Mouse (Mus musculus): ENCODE results near the gene Enthd1. TPM values are rescaled to one million over a fixed set of nuclear protein-coding genes. Genes with fewer than 3 reads are reported as not detected.
"Not testable (repeated sequence)": the region's sequence is repeated elsewhere in the genome, so short reads cannot be mapped to it uniquely, and the experiment has no call there.

The Enthd1 gene
- polyA plus RNA-seq, 1 experiment from 2014 or later, result not detected

DNA sequence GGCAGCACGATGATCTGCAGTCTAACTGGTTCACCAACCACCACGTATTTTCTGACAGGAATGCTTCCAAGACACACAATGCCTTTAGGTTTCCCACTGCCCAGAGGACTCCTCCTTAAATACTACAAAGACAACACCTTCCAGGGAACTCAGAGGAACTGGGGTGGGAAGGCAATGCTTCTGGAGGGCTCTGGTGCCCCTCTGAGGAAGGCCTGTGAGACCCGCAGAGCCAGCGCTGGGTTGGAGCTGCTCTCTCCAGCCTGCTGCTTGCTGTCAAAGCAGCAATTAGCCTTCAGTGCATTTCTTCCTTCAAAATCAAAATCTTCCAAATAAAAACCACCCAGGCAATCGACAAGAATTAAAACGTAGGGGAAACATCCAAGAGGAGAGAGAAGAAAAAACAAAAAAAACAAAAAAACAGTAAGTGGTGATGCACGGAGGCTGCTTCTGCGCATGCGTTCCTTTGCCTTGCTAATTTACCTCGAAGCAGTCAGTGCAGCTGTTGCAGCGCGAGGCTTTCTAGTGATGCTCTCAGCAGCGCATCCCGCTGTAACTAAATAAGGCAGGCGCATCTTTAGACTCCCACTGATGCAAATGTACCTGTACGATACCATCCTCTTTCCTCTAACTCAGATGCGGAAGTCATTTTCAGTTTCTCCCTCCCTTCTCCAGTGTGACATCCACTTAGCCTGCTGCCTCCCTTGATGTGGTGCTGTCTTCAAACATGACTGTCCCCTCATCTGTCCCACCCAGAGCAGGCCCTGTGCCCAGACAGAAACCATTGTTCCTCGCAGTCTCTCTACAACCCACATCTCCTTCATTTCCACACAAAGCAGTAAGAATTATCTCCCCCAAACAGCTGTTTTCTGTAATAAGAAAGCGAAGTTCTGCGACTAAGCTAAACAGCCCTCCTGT lies 34.7 kb downstream of the Enthd1 start:
- 0 out of 2 replicates have a peak, but pooled peaks cover 4% of the 10 kb centered on the region for H3K4me1 ChIP-seq
- no peak overlapping the region for H3K4me3 ChIP-seq (replicated peaks)
- 39% methylated on average over 20 of the region's 20 CpGs for WGBS

DNA sequence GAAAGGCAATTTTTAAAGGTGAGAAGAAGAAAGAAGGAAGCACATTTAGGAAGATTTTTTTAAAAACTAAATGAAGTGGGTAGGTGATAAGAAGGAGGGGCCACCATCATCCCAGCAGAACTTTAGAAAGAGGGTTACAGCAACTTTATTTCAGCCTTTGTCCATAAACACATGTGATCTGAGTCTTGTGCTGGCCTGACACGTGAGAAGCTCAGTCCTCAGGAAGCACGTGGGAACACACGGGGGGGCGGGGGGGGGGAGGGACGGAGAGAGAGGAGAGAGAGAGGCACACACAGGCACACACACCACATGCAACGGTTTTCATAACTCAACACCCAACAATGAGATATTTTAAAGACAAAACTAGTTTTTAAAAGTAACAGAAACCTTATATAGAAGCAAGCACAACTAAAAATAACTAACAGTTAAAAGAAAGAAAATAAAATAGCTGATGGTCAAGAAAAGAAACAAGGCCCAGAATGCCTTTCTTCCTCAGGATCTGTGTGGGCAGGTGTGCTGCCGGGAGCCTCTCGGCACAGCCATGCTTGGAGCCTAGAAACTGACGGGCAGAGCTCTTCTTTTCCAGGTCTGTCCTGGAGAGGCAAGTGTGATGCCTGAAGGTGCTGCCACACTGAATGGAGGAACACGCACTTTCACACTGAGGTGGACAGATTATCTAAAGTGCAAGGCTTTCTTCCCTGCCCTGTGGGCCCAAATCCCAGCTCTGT lies 43.1 kb downstream of the Enthd1 start:
- Histone ChIP-seq H3K27ac (no peak overlapping the region), H3K4me1 (peaks cover 8% of the 10 kb centered on the region), H3K4me2 (no peak overlapping the region), H3K36me3 (no peaks in the 10 kb centered on the region), H3K9me3 (replicated peaks) (no peaks in the 10 kb centered on the region), H3K4me3 (replicated peaks) (no peak overlapping the region), H3K9ac (no peak overlapping the region), H3K27me3 (no peaks in the 10 kb centered on the region)
- ATAC-seq (replicated peaks; ENCODE audit: low FRiP score), result no peak
- 34% methylated on average over 10 of the region's 10 CpGs for WGBS

More for the DNA sequence above, 34.7 kb downstream of the Enthd1 start:
- H3K4me2 ChIP-seq, result no peak overlapping the region
- H3K9me3 ChIP-seq (replicated peaks), result no peaks in the 10 kb centered on the region
- ATAC-seq (replicated peaks; ENCODE audit: low FRiP score), result no peak
- H3K9ac ChIP-seq, result no peak overlapping the region
- no peak overlapping the region for H3K27ac ChIP-seq
- peaks cover 7% of the 10 kb centered on the region; the same call in 1 of the 2 replicates for H3K27me3 ChIP-seq
- no peaks in the 10 kb centered on the region for H3K36me3 ChIP-seq

DNA sequence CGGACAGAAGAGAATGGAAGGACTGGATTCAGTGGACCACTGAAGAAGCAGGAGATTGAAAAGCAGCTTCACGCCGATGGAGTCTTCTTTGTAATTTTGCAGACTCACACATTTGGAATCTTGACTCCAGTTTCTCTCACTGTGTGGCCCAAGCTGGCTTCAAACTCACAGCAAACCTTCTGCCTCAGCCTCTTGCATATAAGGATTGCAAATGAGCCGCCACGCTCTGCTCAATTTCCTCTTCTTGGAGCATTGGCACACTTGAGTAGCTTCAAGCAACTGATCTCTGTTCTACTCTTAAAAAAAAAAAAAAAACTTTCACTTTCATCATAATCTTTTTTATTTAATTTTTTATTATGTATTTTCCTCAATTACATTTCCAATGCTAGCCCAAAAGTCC lies 45.0 kb downstream of the Enthd1 start:
- Histone ChIP-seq H3K36me3 (no peaks in the 10 kb centered on the region), H3K27me3 (no peaks in the 10 kb centered on the region), H3K9me3 (replicated peaks) (no peaks in the 10 kb centered on the region), H3K4me2 (no peak overlapping the region), H3K27ac (no peak overlapping the region), H3K4me1 (peaks cover 8% of the 10 kb centered on the region), H3K4me3 (replicated peaks) (no peak overlapping the region), H3K9ac (no peak overlapping the region)
- 85% methylated on average over 5 of the region's 5 CpGs for WGBS
- no peak for ATAC-seq (replicated peaks; ENCODE audit: low FRiP score)

DNA sequence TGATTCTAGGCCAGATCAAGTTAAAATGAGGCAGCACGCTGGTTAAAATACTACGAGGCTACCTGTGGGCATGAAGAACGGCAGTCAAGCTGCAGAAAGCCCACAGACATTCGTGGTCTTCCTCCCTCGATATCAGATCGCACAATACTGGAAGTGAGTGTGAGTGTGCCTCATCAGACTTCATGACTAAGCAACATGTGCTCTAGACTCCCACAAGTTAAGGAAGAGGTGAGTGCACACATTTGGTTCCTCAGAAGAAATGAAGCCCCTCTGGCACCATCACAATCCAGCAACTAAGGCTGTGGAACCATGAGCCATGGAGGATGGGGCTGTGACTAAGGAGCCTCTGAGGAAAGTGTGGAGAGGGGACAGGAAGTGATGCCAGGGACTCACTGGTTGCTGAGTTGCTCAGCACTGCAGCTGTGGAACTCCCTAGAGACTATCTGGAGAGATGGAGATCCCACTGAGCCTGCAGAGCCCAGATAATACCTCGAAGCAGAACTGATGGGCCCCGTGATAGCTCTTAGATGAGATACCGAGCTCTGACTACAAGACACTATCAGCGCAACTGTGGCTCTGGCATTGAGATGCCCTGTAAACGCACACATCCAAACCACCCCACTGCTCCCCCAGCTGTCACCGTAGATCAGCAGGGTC lies 46.3 kb downstream of the Enthd1 start:
- peaks cover 8% of the 10 kb centered on the region for H3K4me1 ChIP-seq
- no peak overlapping the region for H3K4me3 ChIP-seq (replicated peaks)
- H3K36me3 ChIP-seq, result no peaks in the 10 kb centered on the region
- WGBS, result 85% methylated on average over 12 of the region's 12 CpGs
- no peak overlapping the region for H3K9ac ChIP-seq
- H3K27me3 ChIP-seq, result no peaks in the 10 kb centered on the region
- no peak overlapping the region for H3K27ac ChIP-seq
- no peak for ATAC-seq (replicated peaks; ENCODE audit: low FRiP score)
- H3K9me3 ChIP-seq (replicated peaks), result no peaks in the 10 kb centered on the region
- H3K4me2 ChIP-seq, result no peak overlapping the region

DNA sequence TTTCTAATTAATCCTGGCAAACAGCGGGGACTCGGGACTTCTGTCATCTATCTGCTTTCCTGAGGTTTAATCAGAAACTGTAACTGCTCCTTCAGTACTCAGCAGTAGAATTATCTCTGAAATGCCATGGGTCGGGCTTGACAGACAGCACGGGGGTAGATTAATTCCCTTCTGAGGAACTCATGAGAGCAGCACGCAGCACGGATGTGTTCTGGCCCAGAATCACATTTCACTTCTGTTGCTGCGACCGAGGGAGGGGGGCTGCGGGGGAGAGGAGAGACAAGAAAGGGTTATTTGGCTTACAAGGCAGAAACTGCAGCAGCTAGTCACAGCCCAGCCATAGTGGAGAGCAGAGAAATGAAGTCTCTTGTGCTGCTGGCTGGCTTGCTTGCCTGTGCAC lies 47.0 kb downstream of the Enthd1 start:
- H3K9me3 ChIP-seq (replicated peaks), result no peaks in the 10 kb centered on the region
- peak overlapping the region; percentile 27; the same call in 1 of the 2 replicates for H3K4me2 ChIP-seq
- no peaks in the 10 kb centered on the region for H3K27me3 ChIP-seq
- no peak overlapping the region for H3K9ac ChIP-seq
- WGBS, result 12% methylated on average over 9 of the region's 9 CpGs
- H3K27ac ChIP-seq, result no peak overlapping the region
- H3K4me3 ChIP-seq (replicated peaks), result no peak overlapping the region
- 0 out of 2 replicates have a peak, but pooled peaks have one; percentile 43 for ATAC-seq (replicated peaks; ENCODE audit: low FRiP score)
- H3K36me3 ChIP-seq, result no peaks in the 10 kb centered on the region
- peaks cover 8% of the 10 kb centered on the region for H3K4me1 ChIP-seq

DNA sequence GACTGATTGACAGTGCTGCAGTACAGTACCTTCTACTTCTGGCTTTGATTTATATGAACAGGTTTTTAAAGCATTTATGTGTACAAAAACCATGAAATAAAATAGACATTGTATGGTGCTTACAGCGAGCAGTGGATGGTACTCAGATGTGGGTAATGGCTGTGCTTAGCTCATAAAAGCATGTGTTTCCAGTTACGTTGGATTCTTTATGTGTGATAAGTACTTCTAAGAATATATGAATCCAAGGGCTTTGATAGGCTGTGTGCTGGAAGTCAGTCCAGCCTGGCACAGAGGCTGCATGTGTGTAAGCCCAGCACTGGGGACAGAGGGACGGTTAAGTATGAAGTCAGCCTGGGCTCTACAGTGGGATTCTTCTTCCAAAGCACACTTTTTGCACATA lies 48.4 kb downstream of the Enthd1 start:
- Histone ChIP-seq H3K9ac (no peak overlapping the region), H3K27ac (no peak overlapping the region)
- WGBS, result 85% methylated on average over 3 of the region's 3 CpGs

DNA sequence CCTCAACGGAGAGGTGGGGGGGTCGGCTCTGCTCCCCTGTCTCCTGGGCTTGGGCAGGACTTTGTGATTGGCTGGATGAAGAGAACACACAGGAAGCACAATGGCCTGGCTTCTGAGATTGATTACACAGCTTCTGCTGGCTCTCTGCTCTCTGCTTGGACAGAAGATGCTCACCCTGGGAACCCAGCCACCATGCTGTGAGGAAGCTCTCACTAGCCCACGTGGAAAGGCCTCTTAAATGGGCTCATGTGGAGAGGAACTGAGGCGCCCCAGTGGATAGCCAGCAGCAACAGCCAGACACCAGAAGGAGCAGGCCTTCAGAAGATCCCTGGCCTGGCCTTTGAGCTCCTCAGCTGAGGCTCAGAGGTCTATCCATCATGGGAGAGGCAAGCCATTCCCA lies 59.9 kb downstream of the Enthd1 start:
- no peak for ATAC-seq (replicated peaks; ENCODE audit: low FRiP score)
- no peaks in the 10 kb centered on the region for H3K27me3 ChIP-seq
- no peaks in the 10 kb centered on the region for H3K9me3 ChIP-seq (replicated peaks)
- no peak overlapping the region for H3K4me2 ChIP-seq
- no peaks in the 10 kb centered on the region for H3K4me1 ChIP-seq
- 44% methylated on average over 4 of the region's 4 CpGs for WGBS
- no peak overlapping the region for H3K4me3 ChIP-seq (replicated peaks)
- no peak overlapping the region for H3K9ac ChIP-seq
- H3K36me3 ChIP-seq, result no peaks in the 10 kb centered on the region
- no peak overlapping the region for H3K27ac ChIP-seq

More for the DNA sequence above, 48.4 kb downstream of the Enthd1 start:
- no peaks in the 10 kb centered on the region for H3K27me3 ChIP-seq
- ATAC-seq (replicated peaks; ENCODE audit: low FRiP score), result no peak
- H3K4me3 ChIP-seq (replicated peaks), result no peak overlapping the region
- peaks cover 8% of the 10 kb centered on the region for H3K4me1 ChIP-seq
- no peaks in the 10 kb centered on the region for H3K36me3 ChIP-seq
- no peak overlapping the region for H3K4me2 ChIP-seq
- H3K9me3 ChIP-seq (replicated peaks), result no peaks in the 10 kb centered on the region

DNA sequence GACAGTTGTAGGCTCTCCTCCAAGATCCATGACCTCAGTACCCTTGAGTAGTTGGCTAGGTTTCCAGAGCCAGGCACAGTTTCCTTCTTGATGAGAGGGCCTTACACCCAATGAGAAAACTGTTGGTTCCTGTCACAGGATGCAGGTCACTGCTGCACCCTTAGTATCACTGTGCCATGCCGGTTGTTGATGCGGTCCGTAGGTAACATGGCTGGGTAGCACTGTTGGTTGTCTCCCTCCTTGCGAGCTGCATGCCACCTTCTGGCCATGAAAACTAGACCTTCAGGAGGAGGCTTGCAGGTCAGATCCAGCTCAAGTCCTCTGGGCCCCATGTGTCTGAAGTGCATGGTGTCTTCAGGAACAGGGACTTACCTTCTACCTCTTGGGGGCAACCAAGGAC lies 61.8 kb downstream of the Enthd1 start:
- not testable (repeated sequence) for H3K27ac ChIP-seq; H3K4me2 ChIP-seq; ATAC-seq (replicated peaks; ENCODE audit: low FRiP score); H3K9me3 ChIP-seq (replicated peaks); H3K9ac ChIP-seq; H3K4me3 ChIP-seq (replicated peaks); H3K36me3 ChIP-seq; H3K4me1 ChIP-seq; H3K27me3 ChIP-seq
- WGBS, result 95% methylated on average over 4 of the region's 4 CpGs

DNA sequence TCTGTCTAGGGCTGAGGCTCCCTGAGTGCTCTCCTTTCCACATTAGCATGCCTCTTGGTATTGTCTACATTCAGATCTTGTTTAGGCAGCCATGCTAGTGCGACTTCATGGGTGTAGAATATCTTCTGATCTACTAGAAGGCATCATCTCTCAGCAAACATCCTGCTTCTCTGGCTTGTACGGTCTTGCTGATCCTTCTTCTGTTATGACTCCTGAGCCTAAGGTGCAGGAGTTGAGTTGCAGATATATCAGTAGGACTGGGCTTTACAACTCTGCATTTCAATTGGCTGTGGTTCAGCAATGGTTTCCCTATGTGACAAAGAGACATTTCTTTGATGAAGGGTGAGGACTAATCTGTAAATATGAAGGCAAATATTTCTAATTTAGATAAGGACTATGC lies 62.2 kb downstream of the Enthd1 start:
- H3K36me3 ChIP-seq, result no peaks in the 10 kb centered on the region
- no peak for ATAC-seq (replicated peaks; ENCODE audit: low FRiP score)
- no peak overlapping the region for H3K9ac ChIP-seq
- WGBS, result 84% methylated on average over 2 of the region's 2 CpGs
- H3K4me3 ChIP-seq (replicated peaks), result no peak overlapping the region
- H3K9me3 ChIP-seq (replicated peaks), result no peaks in the 10 kb centered on the region
- H3K4me1 ChIP-seq, result no peaks in the 10 kb centered on the region
- no peak overlapping the region for H3K4me2 ChIP-seq
- no peaks in the 10 kb centered on the region for H3K27me3 ChIP-seq
- no peak overlapping the region for H3K27ac ChIP-seq

DNA sequence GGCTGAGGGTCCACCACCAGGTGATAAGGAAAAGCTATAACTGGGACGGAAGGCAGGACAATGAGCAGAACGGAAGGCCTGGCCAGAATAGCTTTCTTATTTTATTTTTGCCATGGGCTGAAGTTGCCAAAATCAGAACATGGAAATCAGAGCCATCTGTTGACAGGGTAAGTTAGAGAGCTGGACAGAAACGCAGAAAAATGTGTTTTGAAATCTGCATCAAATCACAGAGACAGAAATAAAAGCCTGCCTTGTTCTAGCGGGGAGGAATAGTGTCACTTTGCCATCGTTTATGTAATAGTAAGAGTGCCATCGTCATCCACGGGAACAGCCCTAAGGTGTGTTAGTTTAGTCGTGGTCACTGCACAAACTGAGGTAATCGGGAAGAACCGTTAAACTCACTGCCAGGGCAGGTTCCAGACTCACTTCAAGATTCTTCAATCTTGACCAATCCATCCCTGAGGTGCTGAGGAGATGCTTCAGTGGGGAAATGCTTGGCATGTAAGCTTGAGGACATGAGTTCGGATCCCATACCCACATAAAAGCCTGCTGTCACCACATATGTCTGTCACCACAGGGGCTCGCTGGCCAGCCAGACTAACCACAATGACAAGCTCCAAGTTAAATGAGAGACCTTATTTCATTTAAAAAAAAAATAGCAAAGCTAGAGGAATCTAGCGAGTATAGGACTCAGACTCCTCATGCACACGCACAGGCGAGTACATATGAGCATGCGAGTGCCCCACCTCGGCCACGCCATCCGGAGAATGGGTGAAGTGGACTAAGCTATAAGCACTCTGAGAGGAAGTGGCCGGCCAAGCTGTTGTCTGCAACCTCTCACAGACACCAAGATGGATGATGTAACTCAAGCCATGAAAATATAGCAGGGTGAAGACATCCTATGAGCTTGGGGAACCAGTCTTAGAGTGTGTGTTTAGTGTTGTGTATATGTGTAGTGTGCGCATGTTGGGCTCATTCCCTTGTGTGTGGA lies 63.6 kb downstream of the Enthd1 start:
- no peaks in the 10 kb centered on the region for H3K36me3 ChIP-seq
- H3K27me3 ChIP-seq, result no peaks in the 10 kb centered on the region
- no peak overlapping the region for H3K27ac ChIP-seq
- WGBS, result 77% methylated on average over 21 of the region's 21 CpGs
- no peaks in the 10 kb centered on the region for H3K4me1 ChIP-seq
- no peaks in the 10 kb centered on the region for H3K9me3 ChIP-seq (replicated peaks)
- no peak for ATAC-seq (replicated peaks; ENCODE audit: low FRiP score)
- H3K4me3 ChIP-seq (replicated peaks), result no peak overlapping the region
- H3K4me2 ChIP-seq, result no peak overlapping the region
- H3K9ac ChIP-seq, result no peak overlapping the region

DNA sequence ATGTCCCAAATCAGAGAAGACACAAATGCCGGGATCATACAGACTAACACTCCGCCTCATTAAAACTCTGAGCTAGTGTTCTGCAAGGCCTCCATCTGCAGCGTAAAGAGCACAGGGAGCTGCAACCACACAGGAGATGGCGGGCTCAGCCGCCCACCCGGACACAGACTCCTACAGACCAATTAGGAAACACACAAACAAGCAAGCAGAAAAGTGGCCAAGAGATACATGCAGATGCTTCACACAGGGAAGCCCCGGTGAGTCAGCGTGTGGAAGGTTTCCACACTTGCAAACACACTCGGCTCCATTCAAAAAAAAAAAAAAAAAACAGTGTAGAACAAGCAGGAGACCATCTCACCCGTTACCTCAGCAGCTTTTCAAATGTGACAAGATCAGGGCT lies 64.5 kb downstream of the Enthd1 start:
- H3K4me3 ChIP-seq (replicated peaks), result no peak overlapping the region
- 67% methylated on average over 10 of the region's 10 CpGs for WGBS
- H3K27ac ChIP-seq, result no peak overlapping the region
- no peaks in the 10 kb centered on the region for H3K4me1 ChIP-seq
- ATAC-seq (replicated peaks; ENCODE audit: low FRiP score), result no peak
- no peak overlapping the region for H3K9ac ChIP-seq
- no peaks in the 10 kb centered on the region for H3K36me3 ChIP-seq
- no peaks in the 10 kb centered on the region for H3K27me3 ChIP-seq
- no peaks in the 10 kb centered on the region for H3K9me3 ChIP-seq (replicated peaks)
- no peak overlapping the region for H3K4me2 ChIP-seq

Measured in kidney, embryonic 15.5 days (tissue).